Mouse (Mus musculus): ENCODE data around the gene H2afb2. TPM values are rescaled to one million over a fixed set of nuclear protein-coding genes. Genes with fewer than 3 reads are reported as not detected.

The H2afb2 gene
- not detected in 2 replicates for polyA plus RNA-seq (2015; fragmentation: Nextera tagmentation; extraction: Ambion mirVana)

GRCm38 (mm10) chrX:116680878-116681277 is at the start of gene H2afb2:
H2afb2 (plus strand) TSS chrX:116681178.
- Histone ChIP-seq H3K36me3 (ENCODE audit: control insufficient read depth, insufficient read depth, low read length) (no peaks in the 10 kb centered on the region), H3K4me2 (ENCODE audit: low read depth, low read length) (no peak within 1 kb of the TSS), H3K27me3 (ENCODE audit: control insufficient read depth, insufficient read depth, low read depth, low read length) (no peaks in the 10 kb centered on the region), H3K9me3 (ENCODE audit: control insufficient read depth, low read length) (no peaks in the 10 kb centered on the region), H3K4me1 (replicated peaks; ENCODE audit: control insufficient read depth, insufficient read depth, low read length) (no peaks in the 10 kb centered on the region), H3K4me3 (ENCODE audit: low read length) (no peak within 1 kb of the TSS), H3K27ac (ENCODE audit: low read length) (no peak within 1 kb of the TSS), H3K9ac (ENCODE audit: low read length) (no peak within 1 kb of the TSS)
- 83% methylated on average over 6 of the region's 6 CpGs for WGBS
- no peak for ATAC-seq (ENCODE audit: low read depth)

Other genes with a start within 250 kb of the H2afb2 start
- not detected in 2 replicates for gene Cpxcr1, start 232.2 kb upstream of the H2afb2 start, polyA plus RNA-seq (2015; fragmentation: Nextera tagmentation; extraction: Ambion mirVana)

Measured in lung, embryonic 16.5 days (tissue).